Mouse (Mus musculus): Measurements from ENCODE around the gene Ist1.

Ist1 gene

DNA sequence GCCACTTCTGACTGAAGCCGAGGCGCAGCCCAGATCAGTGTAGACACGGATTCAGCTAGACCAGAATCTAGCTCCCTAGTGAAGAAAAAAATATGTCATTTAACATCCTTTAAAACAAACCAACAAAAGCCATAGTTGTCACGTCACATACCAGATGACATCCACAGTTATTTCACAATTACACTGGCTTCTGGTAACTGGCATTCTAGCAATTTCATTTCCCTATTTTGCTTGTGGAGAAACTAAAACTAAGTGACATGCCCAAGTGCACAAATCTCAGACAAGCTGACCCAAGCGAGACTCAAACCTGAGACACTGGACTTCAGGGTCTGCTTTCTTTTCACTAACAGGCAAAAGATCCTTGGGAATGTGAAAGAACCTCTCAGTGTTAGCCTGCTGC, 10.9 kb downstream of the Ist1 start:
- DNase-seq (ENCODE audit: low spot score), result no peak

- no peak for DNase-seq (ENCODE audit: low spot score)
Observed at GRCm38 (mm10) chr8:109681535-109681934, 11.5 kb downstream of the Ist1 start.

GRCm38 (mm10) chr8:109675896-109676643, 17.0 kb downstream of the Ist1 start:
- DNase-seq (ENCODE audit: low spot score), result no peak

DNA sequence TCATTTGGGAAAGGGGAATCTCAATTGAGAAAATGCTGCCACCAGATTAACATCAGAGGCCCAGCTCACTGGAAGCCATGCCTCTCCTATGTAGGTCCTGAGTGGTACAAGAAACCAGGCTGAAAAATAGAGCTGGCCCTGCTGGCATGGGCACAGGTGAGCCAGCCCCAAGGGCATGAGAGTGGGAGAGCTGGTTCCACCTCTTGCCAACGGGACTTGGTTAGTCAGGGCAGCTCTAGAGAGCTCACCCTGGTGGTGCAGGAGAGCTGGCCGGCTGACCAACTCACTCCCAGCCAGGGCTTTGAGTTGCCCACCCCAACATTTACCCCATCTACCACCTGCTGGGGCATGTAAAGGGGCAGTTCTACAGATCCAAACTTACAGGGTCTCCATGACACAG, 19.5 kb downstream of the Ist1 start:
- DNase-seq (ENCODE audit: low spot score), result peak; percentile 50

DNA sequence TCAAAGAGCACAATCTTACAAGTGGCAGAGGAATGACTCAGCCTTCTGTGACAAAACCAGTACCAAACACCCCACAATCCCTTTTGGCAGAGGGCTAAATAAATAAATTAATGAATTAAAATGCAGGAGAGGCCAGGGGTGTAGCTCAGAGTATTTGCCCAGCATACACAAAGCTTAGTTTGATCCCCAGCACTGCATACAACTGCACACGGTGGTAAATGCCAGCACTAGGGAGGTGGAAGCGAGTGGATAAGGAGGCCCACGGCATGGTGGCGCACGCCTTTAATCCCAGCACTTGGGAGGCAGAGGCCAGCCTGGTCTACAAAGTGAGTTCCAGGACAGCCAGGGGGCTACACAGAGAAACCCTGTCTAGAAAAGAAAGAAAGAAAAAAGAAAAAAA, 20.4 kb downstream of the Ist1 start:
- no peak for DNase-seq (ENCODE audit: low spot score)

GRCm38 (mm10) chr8:109666616-109667015, 26.4 kb downstream of the Ist1 start:
- no peak for DNase-seq (ENCODE audit: low spot score)

GRCm38 (mm10) chr8:109662328-109662727, 30.7 kb downstream of the Ist1 start:
- no peak for DNase-seq (ENCODE audit: low spot score)

DNA sequence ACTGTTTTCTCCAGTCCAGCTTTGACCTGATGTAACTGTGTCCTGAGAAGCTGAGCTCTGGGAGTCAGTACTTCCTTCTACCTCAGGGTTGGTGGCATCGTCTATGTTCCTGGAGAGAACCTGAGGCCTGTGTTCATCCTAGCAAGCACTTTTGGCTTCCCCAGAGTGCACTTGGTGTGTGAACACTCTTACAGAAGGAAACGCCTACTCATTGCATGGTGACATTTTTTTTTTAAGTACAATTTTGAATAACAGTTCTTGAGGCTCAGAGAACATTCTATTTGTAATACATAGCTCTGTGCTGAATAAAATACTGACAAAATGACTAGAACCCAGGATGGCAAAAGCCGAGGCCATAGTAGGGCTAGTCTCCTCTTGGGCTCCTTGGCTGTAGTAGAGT, 36.2 kb downstream of the Ist1 start:
- no peak for DNase-seq (ENCODE audit: low spot score)

DNA sequence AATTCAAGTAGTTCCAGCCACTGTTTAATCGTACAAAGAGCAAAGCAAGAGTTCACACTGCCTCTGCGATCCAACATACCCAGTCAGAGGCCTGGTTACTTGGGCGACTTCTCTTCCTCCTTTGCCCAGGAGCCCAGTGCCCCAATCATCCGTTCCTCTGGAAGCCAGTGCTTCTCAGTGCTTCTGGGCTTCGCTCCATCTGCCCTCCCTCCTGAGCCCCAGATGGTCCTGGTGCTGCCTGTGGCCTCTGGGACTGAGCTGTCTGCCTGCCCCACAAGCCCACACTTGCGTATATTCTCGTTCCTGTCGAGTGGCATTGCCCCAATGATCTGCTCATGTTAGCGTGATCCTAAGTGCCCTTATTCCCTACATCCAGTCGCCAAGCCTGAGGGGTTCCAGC, 42.3 kb downstream of the Ist1 start:
- no peak for DNase-seq (ENCODE audit: low spot score)

GRCm38 (mm10) chr8:109648469-109648868, 44.6 kb downstream of the Ist1 start:
- DNase-seq (ENCODE audit: low spot score), result no peak

- DNase-seq (ENCODE audit: low spot score), result no peak
Observed at GRCm38 (mm10) chr8:109647331-109647730, 45.7 kb downstream of the Ist1 start.

- DNase-seq (ENCODE audit: low spot score), result no peak
Observed at GRCm38 (mm10) chr8:109641236-109641635, 51.8 kb downstream of the Ist1 start.

DNA sequence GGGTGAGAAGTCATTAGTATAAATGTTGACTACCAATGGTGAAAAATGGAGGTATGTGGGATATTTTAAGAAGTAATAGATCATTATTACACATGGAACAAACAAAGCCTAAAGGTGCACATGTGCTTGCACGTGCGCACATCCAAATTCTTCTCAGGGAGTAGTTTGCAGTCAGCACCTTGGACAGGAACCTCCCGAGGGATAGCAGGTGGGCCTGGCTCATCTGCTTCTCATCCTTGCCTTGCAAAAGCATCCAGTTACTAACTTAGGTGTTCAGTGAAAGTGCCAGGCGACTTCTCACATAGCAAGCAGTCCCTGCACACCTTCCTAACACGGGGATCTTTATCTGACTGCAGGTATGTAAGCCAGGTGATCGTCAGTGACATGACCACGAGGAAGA, 52.6 kb downstream of the Ist1 start:
- no peak for DNase-seq (ENCODE audit: low spot score)

DNA sequence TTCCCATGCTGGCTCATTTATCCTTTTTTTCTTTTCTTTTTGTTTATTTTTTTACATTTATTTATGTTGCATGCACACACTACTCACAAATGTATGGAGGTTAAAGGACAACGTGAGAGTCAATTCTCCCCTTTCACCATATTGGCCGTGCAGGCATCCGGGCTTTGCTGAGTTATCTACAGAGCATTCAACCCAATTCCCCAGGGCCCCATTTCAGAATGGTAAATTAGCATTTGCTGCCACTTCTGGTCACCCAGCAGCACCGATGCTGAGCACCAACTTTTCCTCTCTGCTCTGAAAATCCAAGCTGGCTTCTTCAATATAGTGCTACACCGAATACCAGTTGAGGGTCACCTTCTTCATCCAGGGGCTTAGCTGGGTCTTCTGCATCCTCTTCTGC, 54.2 kb downstream of the Ist1 start:
- DNase-seq (ENCODE audit: low spot score), result no peak

DNA sequence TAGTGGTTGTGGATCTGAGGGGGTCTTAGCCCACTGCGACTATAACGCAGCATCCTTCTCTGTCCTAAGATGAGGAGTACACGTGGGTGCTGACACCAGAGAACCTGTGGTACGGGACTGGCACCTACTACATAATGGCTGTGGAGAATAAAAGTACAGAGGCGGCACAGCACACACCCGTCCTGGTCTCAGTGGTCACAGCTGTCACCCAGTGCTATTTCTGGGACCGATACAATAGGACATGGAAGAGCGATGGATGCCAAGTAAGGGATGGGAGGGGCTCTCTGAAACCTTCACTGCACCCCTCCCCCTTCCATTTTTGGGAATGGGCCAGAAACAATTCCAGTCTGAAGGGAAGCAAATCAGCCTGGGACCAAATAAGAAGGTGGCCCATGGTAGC, 57.9 kb downstream of the Ist1 start:
- no peak for DNase-seq (ENCODE audit: low spot score)

DNA sequence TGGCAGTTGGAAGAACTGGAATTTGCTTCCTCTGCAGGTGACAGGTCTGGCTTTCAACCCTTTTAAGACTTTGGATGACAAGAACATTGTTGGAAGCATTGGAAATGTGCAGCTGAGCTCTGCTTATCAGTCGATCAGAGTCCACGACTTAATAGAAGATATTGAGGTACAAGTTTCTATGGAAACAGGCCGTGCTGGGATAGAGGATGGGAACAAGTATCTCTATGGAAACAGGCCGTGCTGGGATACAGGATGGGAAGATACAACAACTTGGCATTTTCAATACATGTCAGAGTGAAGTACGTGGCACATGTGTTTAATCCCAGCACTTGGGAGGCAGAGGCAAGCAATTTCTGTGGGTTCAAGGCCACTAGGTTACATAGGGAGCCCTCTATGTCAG, 60.6 kb downstream of the Ist1 start:
- DNase-seq (ENCODE audit: low spot score), result no peak

- DNase-seq (ENCODE audit: low spot score), result no peak
Observed at GRCm38 (mm10) chr8:109628638-109629037, 64.4 kb downstream of the Ist1 start.

Data from urinary bladder, postnatal 14 days (tissue).